Mouse (Mus musculus) neural tube, embryonic 10.5 days (tissue): ENCODE measurements around the gene Mafk.

ENCODE experiments used
- DNase-seq: peaks from one replicate; pipeline ENCODE4 v3.0.0-alpha.2; 2017; ENCODE audit warnings: low spot score; ENCODE audit errors: extremely low spot score

Gene Mafk

GRCm38 (mm10) chr5:139796001-139796620 lies 4.8 kb downstream of the Mafk start:
- no peak for DNase-seq

- no peak for DNase-seq
Measured at GRCm38 (mm10) chr5:139796900-139797299, 5.6 kb downstream of the Mafk start.

GRCm38 (mm10) chr5:139797473-139798167 lies 6.3 kb downstream of the Mafk start:
- DNase-seq, result peak; percentile 74

- peak; percentile 39 for DNase-seq
Measured at GRCm38 (mm10) chr5:139798168-139798900, 7.0 kb downstream of the Mafk start.

GRCm38 (mm10) chr5:139799041-139799440 lies 7.7 kb downstream of the Mafk start:
- no peak for DNase-seq

- DNase-seq, result no peak
Measured at GRCm38 (mm10) chr5:139799801-139800590, 8.7 kb downstream of the Mafk start.

GRCm38 (mm10) chr5:139801231-139801630 lies 9.9 kb downstream of the Mafk start:
- DNase-seq, result no peak

GRCm38 (mm10) chr5:139801880-139802279 lies 10.6 kb downstream of the Mafk start:
- DNase-seq, result no peak

- no peak for DNase-seq
Measured at GRCm38 (mm10) chr5:139803165-139803564, 11.9 kb downstream of the Mafk start.

- peak; percentile 59 for DNase-seq
Measured at GRCm38 (mm10) chr5:139803601-139804102, 12.3 kb downstream of the Mafk start.

GRCm38 (mm10) chr5:139804107-139804551 lies 12.8 kb downstream of the Mafk start:
- no peak for DNase-seq

- no peak for DNase-seq
Measured at GRCm38 (mm10) chr5:139804573-139805111, 13.3 kb downstream of the Mafk start.

GRCm38 (mm10) chr5:139805924-139806323 lies 14.6 kb downstream of the Mafk start:
- no peak for DNase-seq

GRCm38 (mm10) chr5:139809397-139809796 lies 18.1 kb downstream of the Mafk start:
- DNase-seq, result no peak

- no peak for DNase-seq
Measured at GRCm38 (mm10) chr5:139811677-139812397, 20.5 kb downstream of the Mafk start.

GRCm38 (mm10) chr5:139812398-139813125 lies 21.2 kb downstream of the Mafk start:
- DNase-seq, result no peak

- DNase-seq, result no peak
Measured at GRCm38 (mm10) chr5:139813126-139813490, 21.8 kb downstream of the Mafk start.

GRCm38 (mm10) chr5:139813963-139814381 lies 22.7 kb downstream of the Mafk start:
- DNase-seq, result no peak

- DNase-seq, result no peak
Measured at GRCm38 (mm10) chr5:139815964-139816363, 24.7 kb downstream of the Mafk start.

GRCm38 (mm10) chr5:139816445-139816844 lies 25.1 kb downstream of the Mafk start:
- no peak for DNase-seq
